Mouse (Mus musculus): ENCODE data around the gene Pank2. TPM values are rescaled to one million over a fixed set of nuclear protein-coding genes. Genes with fewer than 3 reads are reported as not detected.
"Not testable (repeated sequence)": the region's sequence is repeated elsewhere in the genome, so short reads cannot be mapped to it uniquely, and the experiment has no call there.

Pank2 gene
- polyA plus RNA-seq, 1 experiment from 2014 or later: 34.9 TPM

DNA sequence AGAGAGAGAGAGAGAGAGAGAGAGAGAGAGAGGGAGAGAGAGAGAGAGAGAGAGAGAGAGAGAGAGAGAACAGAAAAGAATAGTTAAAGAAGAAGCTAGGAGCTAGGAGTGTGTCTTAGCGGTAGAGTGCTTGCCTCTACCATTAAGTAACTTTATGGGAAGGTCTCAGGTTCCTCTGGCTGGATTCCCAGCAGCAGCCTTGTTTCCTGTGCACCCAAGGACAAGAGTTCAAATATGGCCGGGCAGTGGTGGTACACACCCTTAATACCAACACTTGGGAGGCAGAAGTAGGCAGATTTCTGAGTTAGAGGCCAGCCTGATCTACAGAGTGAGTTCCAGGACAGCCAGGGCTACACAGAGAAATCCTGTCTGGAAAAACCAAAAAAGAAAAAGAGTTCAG lies 35.6 kb upstream of the Pank2 start:
- not testable (repeated sequence) for DNase-seq; H3K4me1 ChIP-seq (ENCODE audit: control insufficient read depth, insufficient read depth, low read length); H3K36me3 ChIP-seq (ENCODE audit: control insufficient read depth, insufficient read depth, low read length); H3K4me3 ChIP-seq (replicated peaks; ENCODE audit: low read depth, low read length); H3K4me2 ChIP-seq (ENCODE audit: low read length); H3K9ac ChIP-seq (replicated peaks; ENCODE audit: low read length); ATAC-seq (ENCODE audit: low FRiP score, low TSS enrichment); H3K27me3 ChIP-seq (ENCODE audit: control insufficient read depth, insufficient read depth, low read length); H3K27ac ChIP-seq (replicated peaks; ENCODE audit: low read depth, low read length); H3K9me3 ChIP-seq (ENCODE audit: control insufficient read depth, low read length)
- 86% methylated on average over 2 of the region's 2 CpGs for whole genome bisulfite sequencing

DNA sequence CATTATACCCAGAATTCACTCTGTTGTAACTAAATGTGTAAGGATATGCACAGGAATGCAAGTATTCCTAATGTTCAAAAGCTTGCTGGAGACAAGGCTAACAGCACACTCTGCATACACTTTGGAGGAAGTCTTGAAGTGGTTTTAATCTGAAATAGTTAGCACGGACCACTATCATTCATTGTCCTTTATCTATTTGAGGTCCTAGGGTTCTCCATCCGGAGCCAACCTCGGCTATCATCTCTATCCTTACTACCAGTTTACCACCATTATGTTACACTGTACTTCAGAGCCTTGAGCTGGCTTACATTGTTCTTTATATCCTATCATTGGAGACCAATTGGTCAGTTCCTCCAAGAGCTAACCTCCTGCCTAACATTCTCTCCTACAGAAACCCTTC lies 35.1 kb upstream of the Pank2 start:
- DNase-seq (no peak), ATAC-seq (ENCODE audit: low FRiP score, low TSS enrichment) (no peak)
- H3K36me3 ChIP-seq (ENCODE audit: control insufficient read depth, insufficient read depth, low read length): no peaks in the 10 kb centered on the region
- H3K27me3 ChIP-seq (ENCODE audit: control insufficient read depth, insufficient read depth, low read length): no peaks in the 10 kb centered on the region
- no peak overlapping the region for H3K4me2 ChIP-seq (ENCODE audit: low read length)
- H3K4me3 ChIP-seq (replicated peaks; ENCODE audit: low read depth, low read length): no peak overlapping the region
- no peak overlapping the region for H3K9ac ChIP-seq (replicated peaks; ENCODE audit: low read length)
- no peaks in the 10 kb centered on the region for H3K9me3 ChIP-seq (ENCODE audit: control insufficient read depth, low read length)
- WGBS: 85% methylated on average over 3 of the region's 3 CpGs
- no peak overlapping the region for H3K27ac ChIP-seq (replicated peaks; ENCODE audit: low read depth, low read length)
- H3K4me1 ChIP-seq (ENCODE audit: control insufficient read depth, insufficient read depth, low read length): no peaks in the 10 kb centered on the region

DNA sequence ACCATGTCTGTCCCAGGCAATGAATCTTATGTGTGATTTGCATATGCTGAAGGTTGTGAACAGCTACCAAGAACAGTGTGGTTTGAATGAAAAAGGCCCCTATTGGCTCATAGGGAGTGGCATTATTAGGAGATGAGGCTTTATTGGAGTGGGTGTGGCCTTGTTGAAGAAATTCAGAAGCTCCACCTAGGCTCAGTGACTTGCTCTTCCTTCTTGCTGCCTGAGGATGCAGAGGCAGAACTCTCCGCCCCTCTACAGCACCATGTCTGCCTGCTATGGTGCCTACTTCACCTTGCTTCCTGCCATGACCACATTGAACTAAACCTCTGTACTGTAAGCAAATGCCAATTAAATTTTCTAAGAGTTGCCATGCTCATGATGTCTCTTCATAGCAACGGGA lies 29.7 kb upstream of the Pank2 start:
- Histone ChIP-seq H3K9me3 (ENCODE audit: control insufficient read depth, low read length) (no peaks in the 10 kb centered on the region), H3K4me2 (ENCODE audit: low read length) (no peak overlapping the region), H3K36me3 (ENCODE audit: control insufficient read depth, insufficient read depth, low read length) (no peaks in the 10 kb centered on the region), H3K4me3 (replicated peaks; ENCODE audit: low read depth, low read length) (no peak overlapping the region), H3K27ac (replicated peaks; ENCODE audit: low read depth, low read length) (no peak overlapping the region), H3K27me3 (ENCODE audit: control insufficient read depth, insufficient read depth, low read length) (no peaks in the 10 kb centered on the region), H3K9ac (replicated peaks; ENCODE audit: low read length) (no peak overlapping the region), H3K4me1 (ENCODE audit: control insufficient read depth, insufficient read depth, low read length) (peaks cover 10% of the 10 kb centered on the region; the same call in 1 of the 2 replicates)
- WGBS: 92% methylated on average over 2 of the region's 2 CpGs
- ATAC-seq (ENCODE audit: low FRiP score, low TSS enrichment): no peak
- no peak for DNase-seq

DNA sequence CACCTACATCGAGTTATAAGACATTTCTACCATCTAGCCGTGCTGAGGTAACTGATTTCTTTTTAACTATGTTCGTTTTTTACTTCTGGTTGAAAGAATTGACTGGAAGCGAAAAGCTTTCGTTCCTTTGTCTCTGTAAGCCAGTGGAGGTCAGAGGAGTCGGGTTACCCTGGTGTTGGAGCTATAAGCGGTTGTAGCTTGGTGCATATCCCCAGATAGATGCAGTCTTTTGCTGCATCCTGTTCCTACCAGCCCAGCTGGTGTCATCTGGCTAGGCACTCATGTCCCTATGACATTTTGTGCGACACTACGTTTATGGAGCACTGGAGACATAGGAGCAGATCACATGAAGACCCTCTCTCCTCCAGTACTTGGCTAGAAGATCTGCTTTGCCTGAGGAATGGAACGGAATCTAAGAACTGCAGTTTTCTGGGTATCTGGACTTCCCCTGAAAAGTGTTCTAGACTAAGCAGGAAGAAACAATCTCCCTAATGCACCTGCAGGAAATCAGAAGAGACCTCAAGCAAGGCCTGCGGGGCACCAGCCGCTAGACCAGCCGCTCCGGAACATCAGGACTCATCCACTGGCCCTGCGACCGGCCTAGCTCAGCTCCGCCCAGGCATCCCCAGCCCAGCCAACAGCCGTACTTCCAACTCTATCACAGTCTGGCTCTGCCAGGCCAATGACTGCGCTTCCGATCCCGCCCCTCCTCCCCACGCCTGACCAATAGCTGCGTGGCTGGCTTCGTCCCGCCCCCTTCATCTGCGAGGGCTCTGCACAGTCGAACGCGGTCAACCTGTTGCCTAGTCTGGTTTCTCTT lies 28.8 kb upstream of the Pank2 start, which contains the start of gene Mavs:
TSS of gene Mavs (plus strand) at position 757 of the 820 bp plus-strand sequence.
- H3K36me3 ChIP-seq (ENCODE audit: control insufficient read depth, insufficient read depth, low read length): no peaks in the 10 kb centered on the region
- peaks cover 10% of the 10 kb centered on the region; the same call in 1 of the 2 replicates for H3K4me1 ChIP-seq (ENCODE audit: control insufficient read depth, insufficient read depth, low read length)
- WGBS: 7% methylated on average over 29 of the region's 29 CpGs
- DNase-seq (peak; percentile 96), ATAC-seq (ENCODE audit: low FRiP score, low TSS enrichment) (peak; percentile 100)
- peak within 1 kb of the TSS; percentile 45 for H3K9ac ChIP-seq (replicated peaks; ENCODE audit: low read length)
- H3K27ac ChIP-seq (replicated peaks; ENCODE audit: low read depth, low read length): no peak within 1 kb of the TSS
- peak within 1 kb of the TSS; percentile 76 for H3K4me2 ChIP-seq (ENCODE audit: low read length)
- H3K4me3 ChIP-seq (replicated peaks; ENCODE audit: low read depth, low read length): peak within 1 kb of the TSS; percentile 44
- no peaks in the 10 kb centered on the region for H3K9me3 ChIP-seq (ENCODE audit: control insufficient read depth, low read length)
- no peaks in the 10 kb centered on the region for H3K27me3 ChIP-seq (ENCODE audit: control insufficient read depth, insufficient read depth, low read length)

DNA sequence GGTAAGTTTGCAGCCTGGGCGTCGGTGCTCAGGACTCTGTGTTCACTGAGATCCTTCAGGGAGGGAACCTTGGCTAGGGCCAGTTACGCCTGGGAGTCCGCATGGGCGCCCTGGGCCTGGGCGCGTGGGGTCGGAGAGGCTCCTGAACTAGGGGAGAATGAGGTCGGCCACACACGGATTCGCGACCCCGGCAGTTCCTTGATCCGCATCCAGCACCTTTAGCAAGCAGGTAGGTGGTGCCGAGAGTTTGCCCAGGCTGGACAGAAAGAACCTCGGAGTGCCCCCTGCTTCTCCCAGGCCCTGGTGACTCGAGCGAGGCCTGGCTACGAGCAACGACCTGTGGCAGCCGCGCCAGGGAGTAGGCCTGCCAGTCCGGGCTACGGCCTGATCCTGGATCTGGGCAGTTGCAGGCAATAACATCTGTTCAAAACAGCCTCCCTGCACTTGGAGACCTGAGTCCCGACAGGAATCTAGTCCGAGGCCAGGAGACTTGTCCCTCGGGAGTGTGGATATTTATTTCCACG lies 28.1 kb upstream of the Pank2 start:
- Histone ChIP-seq H3K27ac (replicated peaks; ENCODE audit: low read depth, low read length) (no peak overlapping the region), H3K36me3 (ENCODE audit: control insufficient read depth, insufficient read depth, low read length) (no peaks in the 10 kb centered on the region), H3K9ac (replicated peaks; ENCODE audit: low read length) (peak overlapping the region; percentile 45), H3K4me2 (ENCODE audit: low read length) (peak overlapping the region; percentile 76), H3K27me3 (ENCODE audit: control insufficient read depth, insufficient read depth, low read length) (no peaks in the 10 kb centered on the region), H3K4me3 (replicated peaks; ENCODE audit: low read depth, low read length) (peak overlapping the region; percentile 44), H3K4me1 (ENCODE audit: control insufficient read depth, insufficient read depth, low read length) (peaks cover 10% of the 10 kb centered on the region; the same call in 1 of the 2 replicates), H3K9me3 (ENCODE audit: control insufficient read depth, low read length) (no peaks in the 10 kb centered on the region)
- DNase-seq (no peak), ATAC-seq (ENCODE audit: low FRiP score, low TSS enrichment) (peak; percentile 5; the same call in 1 of the 2 replicates)
- 11% methylated on average over 28 of the region's 28 CpGs for WGBS

- peak overlapping the region; percentile 76; the same call in 1 of the 2 replicates for H3K4me2 ChIP-seq (ENCODE audit: low read length)
- DNase-seq (no peak), ATAC-seq (ENCODE audit: low FRiP score, low TSS enrichment) (no peak)
- no peaks in the 10 kb centered on the region for H3K9me3 ChIP-seq (ENCODE audit: control insufficient read depth, low read length)
- 81% methylated on average over 7 of the region's 7 CpGs for WGBS
- H3K4me1 ChIP-seq (ENCODE audit: control insufficient read depth, insufficient read depth, low read length): peaks cover 10% of the 10 kb centered on the region; the same call in 1 of the 2 replicates
- H3K27ac ChIP-seq (replicated peaks; ENCODE audit: low read depth, low read length): no peak overlapping the region
- no peak overlapping the region for H3K9ac ChIP-seq (replicated peaks; ENCODE audit: low read length)
- H3K4me3 ChIP-seq (replicated peaks; ENCODE audit: low read depth, low read length): 0 out of 2 replicates have a peak overlapping the region, but pooled peaks have one; percentile 44
- no peaks in the 10 kb centered on the region for H3K27me3 ChIP-seq (ENCODE audit: control insufficient read depth, insufficient read depth, low read length)
- H3K36me3 ChIP-seq (ENCODE audit: control insufficient read depth, insufficient read depth, low read length): no peaks in the 10 kb centered on the region
Measured at GRCm38 (mm10) chr2:131234970-131235635, 27.2 kb upstream of the Pank2 start.

DNA sequence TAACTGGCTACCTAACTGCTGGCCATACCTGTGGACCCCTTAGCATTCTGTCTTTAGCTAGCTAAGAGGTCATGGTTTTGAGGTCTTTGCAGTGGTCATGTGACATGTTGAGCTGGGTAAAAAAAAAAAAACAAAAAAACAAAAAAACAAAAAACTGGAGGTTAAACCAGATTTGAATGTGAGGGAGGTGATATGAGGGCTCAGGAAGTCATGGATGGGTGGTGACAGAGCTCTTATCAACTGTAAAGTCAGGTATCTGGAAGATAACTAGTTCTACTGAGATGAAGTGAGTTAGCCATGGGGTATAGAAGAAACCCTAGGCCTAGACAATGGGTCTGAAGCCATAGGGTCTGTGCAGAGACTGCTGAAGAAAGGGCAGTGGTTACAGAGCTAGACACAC lies 20.1 kb upstream of the Pank2 start:
- Histone ChIP-seq H3K4me1 (ENCODE audit: control insufficient read depth, insufficient read depth, low read length) (no peaks in the 10 kb centered on the region), H3K27ac (replicated peaks; ENCODE audit: low read depth, low read length) (no peak overlapping the region), H3K4me2 (ENCODE audit: low read length) (no peak overlapping the region), H3K36me3 (ENCODE audit: control insufficient read depth, insufficient read depth, low read length) (peaks cover 3% of the 10 kb centered on the region; the same call in 1 of the 2 replicates), H3K27me3 (ENCODE audit: control insufficient read depth, insufficient read depth, low read length) (no peaks in the 10 kb centered on the region), H3K4me3 (replicated peaks; ENCODE audit: low read depth, low read length) (no peak overlapping the region), H3K9ac (replicated peaks; ENCODE audit: low read length) (no peak overlapping the region), H3K9me3 (ENCODE audit: control insufficient read depth, low read length) (no peaks in the 10 kb centered on the region)
- ATAC-seq (ENCODE audit: low FRiP score, low TSS enrichment) (no peak), DNase-seq (no peak)

- Histone ChIP-seq H3K36me3 (ENCODE audit: control insufficient read depth, insufficient read depth, low read length) (peaks cover 3% of the 10 kb centered on the region; the same call in 1 of the 2 replicates), H3K4me3 (replicated peaks; ENCODE audit: low read depth, low read length) (no peak overlapping the region), H3K9me3 (ENCODE audit: control insufficient read depth, low read length) (no peaks in the 10 kb centered on the region), H3K27ac (replicated peaks; ENCODE audit: low read depth, low read length) (no peak overlapping the region), H3K4me1 (ENCODE audit: control insufficient read depth, insufficient read depth, low read length) (no peaks in the 10 kb centered on the region), H3K27me3 (ENCODE audit: control insufficient read depth, insufficient read depth, low read length) (no peaks in the 10 kb centered on the region), H3K4me2 (ENCODE audit: low read length) (no peak overlapping the region), H3K9ac (replicated peaks; ENCODE audit: low read length) (no peak overlapping the region)
- WGBS: 92% methylated on average over 7 of the region's 7 CpGs
- ATAC-seq (ENCODE audit: low FRiP score, low TSS enrichment) (no peak), DNase-seq (no peak)
Measured at GRCm38 (mm10) chr2:131242929-131243328, 19.4 kb upstream of the Pank2 start.

Measured in midbrain, embryonic 14.5 days (tissue).